Mouse (Mus musculus) small intestine, adult 2 months (tissue): ENCODE data around the gene Atxn10.

ENCODE experiments used
- CTCF ChIP-seq: fragments of 200-500 bp; IDR thresholded peaks from 2 replicates; pipeline ENCODE4 v1.5.1; 2012; ENCODE audit warnings: low read depth, mild to moderate bottlenecking, control low read depth, inconsistent platforms, low read length, moderate library complexity, mixed read lengths; ENCODE audit not compliant: insufficient replicate concordance, insufficient read length; ENCODE audit errors: extremely low read depth
- POLR2A ChIP-seq: fragments of 200-500 bp; IDR thresholded peaks from 2 replicates; pipeline ENCODE4 v1.6.1; 2012; ENCODE audit warnings: low read depth, mild to moderate bottlenecking, control low read depth, inconsistent platforms, low read length, moderate library complexity

- no peak for TF ChIP-seq CTCF
- no peak for TF ChIP-seq POLR2A
Observed at GRCm38 (mm10) chr15:85395360-85395759, 59.3 kb downstream of the Atxn10 start.
